Mouse (Mus musculus) adrenal gland, postnatal 25 days (tissue): ENCODE results near the gene Mia2. TPM values are rescaled to one million over a fixed set of nuclear protein-coding genes. Genes with fewer than 3 reads are reported as not detected.
A peak's percentile ranks its signal among the peaks of the same experiment; 100 is the strongest.
"Not testable (repeated sequence)": the region's sequence is repeated elsewhere in the genome, so short reads cannot be mapped to it uniquely, and the experiment has no call there.

ENCODE experiments used
- DNase-seq: peaks from one replicate; pipeline ENCODE4 v3.0.0; 2021; ENCODE audit warnings: mixed read lengths
- long read RNA-seq: library from polyadenylated mRNA; stranded (forward); transcript quantifications from one replicate; pipeline ENCODE4 v2.0.0, GENCODE M21; 2021
- total RNA-seq: library from RNA; stranded (reverse); gene quantifications from 2 replicates; pipeline ENCODE4 v1.2.3, GENCODE M21; 2021

The Mia2 gene
- total RNA-seq = 165 and 173 TPM in 2 replicates
- long read RNA-seq, full-length matches to known transcripts = 71 of 150 reads
- long read RNA-seq, partial matches to known transcripts = 18 of 150 reads
- long read RNA-seq, other reads (novel, unspliced or antisense) = 61 of 150 reads

DNA sequence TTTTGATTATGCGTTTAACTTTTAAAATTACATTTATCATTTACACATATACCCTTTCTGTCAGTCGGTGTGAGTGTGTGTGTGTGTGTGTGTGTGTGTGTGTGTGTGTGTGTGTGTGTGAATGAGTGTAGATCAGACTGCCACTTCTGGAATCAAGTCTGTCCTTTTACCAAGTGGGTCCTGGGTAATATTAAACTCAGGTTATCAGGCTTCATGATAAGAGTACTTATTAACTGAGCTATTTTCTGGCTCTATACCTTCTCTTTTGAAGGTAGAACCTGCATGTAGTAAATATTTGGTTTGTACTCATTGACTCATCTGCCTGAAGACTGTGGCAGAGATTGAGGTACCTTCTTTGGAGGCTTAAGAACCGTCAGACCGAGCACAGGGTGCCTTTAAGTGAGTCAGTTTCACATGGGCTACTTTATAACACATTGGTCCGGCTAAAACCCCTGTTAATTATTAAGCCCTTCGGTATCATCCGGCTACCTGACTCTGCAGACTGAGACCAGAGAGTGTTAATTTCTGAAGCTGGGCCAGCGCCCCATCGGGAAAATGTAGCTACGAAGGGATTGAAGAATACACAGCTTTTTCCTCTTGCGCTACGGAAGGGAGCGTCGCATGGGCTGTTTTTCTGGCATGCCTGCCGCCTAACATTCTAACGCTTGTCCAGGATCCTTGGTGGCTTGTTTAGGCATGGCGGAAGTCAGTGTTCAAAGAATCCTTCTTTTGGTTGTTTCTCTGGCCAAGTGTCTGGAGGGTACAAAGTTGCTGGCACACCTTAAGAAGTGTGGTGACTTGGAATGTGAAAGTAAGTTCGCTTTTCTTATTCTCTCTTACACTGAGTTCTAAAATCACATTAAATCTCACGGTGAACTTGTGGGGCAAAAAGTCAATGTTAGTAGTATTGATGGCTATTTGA lies at the start of gene Mia2:
TSS of gene Mia2 (plus strand) at position 696 of the 922 bp plus-strand sequence.
- no peak for DNase-seq

DNA sequence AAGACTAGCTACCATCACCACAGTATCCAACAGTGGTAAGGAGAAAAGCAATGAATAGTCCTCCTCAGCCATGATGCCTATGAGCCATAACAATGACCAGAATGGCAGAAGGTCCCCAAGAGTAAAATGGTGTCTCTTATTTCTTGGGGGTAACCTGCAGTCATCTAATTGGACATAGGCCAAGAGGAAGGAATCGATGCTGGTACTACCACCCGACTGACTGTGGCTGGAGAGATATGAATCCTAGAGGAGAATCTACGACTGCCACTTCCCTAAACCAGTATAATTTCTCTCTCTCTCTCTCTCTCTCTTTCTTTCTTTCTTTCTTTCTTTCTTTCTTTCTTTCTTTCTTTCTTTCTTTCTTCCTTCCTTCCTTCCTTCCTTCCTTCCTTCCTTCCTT lies 43.1 kb upstream of the Mia2 start:
- DNase-seq = no peak

- DNase-seq = no peak
Measured at GRCm38 (mm10) chr12:59053166-59053565, 42.4 kb upstream of the Mia2 start.

DNA sequence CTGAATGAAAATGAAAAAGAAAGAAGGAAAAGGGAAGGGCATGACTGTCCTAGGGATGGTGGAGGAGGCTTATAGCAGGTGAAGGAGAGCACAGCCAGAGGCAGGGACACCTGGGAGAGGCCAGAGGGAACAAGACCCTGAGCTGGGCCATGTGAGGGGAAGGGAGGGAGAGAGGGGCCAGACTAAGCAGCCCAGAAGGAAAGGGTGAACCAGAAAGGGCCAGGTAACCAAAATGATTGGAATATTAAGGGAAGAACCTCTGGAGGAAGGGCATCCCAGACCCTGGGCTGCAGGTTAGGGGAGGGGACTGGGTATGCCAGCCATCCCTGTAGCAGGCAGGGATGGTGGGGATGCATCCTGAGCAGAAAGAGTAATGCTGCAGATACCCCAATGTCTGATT lies 41.6 kb upstream of the Mia2 start:
- no peak for DNase-seq

DNA sequence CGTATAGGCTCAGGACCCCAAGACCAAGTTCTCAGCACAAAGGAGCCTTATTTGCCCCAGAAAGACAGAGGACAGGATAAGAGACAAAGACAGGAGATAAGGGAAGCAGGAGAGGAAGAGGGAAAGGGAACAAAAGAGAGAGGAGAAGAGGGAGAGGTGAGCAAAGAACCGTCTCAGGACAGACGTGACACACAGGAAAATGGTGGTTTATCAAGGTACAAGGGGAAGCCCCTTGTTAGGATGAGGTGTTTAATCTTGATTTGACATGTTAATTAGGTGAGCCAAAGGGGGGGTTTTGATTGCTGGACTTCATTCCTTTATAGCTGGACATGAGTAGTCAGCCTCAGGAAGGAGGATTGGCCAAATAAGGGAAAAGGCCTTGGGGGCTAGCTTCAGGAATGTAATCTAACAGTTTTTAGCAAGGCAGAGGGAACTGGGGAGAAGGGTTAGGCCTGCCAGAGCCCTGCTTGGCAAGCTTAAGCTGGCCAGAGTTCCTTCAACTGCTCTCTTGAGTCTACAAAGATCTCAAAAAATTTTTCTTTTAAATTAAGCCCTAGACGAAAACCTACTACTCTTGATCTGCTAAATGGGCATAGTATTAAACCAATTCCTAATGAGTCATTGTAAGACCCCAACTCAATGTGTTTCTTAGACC lies 40.3 kb upstream of the Mia2 start:
- no peak for DNase-seq

DNA sequence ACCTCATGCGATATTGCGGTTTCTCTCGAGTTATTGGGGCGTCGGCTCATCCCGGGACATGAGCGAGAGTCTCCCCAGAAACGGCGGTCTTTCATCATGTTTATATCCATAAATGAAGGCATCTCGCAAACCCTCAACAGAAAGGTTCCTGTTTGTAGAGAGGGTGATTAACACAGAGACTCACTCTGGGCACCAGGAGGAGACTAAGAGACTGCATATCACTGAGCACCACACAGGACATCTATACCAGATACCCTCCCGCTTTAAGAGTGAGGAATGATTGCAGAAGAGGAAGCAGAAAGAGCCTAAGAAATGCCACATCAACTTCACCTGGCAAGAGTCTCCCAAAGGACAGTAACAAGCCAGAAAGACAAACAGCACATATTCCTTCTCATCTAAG lies 39.4 kb upstream of the Mia2 start:
- no peak for DNase-seq

DNA sequence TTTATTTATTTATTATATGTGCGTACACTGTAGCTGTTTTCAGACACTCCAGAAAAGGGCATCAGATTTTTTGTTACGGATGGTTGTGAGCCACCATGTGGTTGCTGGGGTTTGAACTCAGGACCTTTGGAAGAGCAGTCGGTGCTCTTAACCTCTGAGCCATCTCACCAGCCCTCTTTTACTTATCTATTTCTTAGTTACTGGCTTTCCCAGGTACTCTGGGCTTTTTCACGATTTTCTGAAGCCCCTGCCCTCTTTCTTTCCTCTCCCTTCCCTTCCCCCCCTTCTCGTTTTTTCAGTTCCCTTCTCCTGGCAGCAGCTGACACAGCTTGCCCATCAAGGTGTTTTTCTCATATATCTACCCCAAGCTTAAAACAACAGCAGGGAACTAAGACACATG lies 37.4 kb upstream of the Mia2 start:
- DNase-seq = not testable (repeated sequence)

- no peak for DNase-seq
Measured at GRCm38 (mm10) chr12:59060322-59060721, 35.3 kb upstream of the Mia2 start.

- DNase-seq = peak; percentile 77
Measured at GRCm38 (mm10) chr12:59060993-59061595, 34.5 kb upstream of the Mia2 start, which contains the start of gene Trappc6b. TSS of gene Trappc6b (minus strand) at chr12:59061472.

- DNase-seq = no peak
Measured at GRCm38 (mm10) chr12:59064837-59065236, 30.8 kb upstream of the Mia2 start.

DNA sequence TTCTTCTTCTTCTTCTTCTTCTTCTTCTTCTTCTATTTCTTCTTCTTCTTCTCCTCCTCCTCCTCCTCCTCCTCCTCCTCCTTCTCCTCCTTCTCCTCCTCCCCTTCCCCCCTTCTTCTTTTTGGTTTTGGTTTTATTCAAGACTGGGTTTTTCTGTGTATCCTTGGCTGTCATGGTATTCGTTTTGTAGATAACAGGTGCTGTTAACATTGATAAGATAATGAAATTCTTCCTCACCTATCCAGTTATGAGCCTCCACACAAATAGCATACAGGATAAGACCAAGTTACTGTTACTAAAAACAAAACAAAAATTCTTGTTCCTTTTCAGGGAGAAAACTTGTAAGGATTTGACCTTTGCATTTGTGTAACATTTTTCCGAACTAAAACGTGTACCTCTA lies 29.8 kb upstream of the Mia2 start:
- DNase-seq = no peak

GRCm38 (mm10) chr12:59066448-59067077 lies 29.0 kb upstream of the Mia2 start, which contains the start of gene Pnn:
TSS of gene Pnn (plus strand) at chr12:59066884.
- DNase-seq = peak; percentile 97

- peak; percentile 35 for DNase-seq
Measured at GRCm38 (mm10) chr12:59067095-59067494, 28.5 kb upstream of the Mia2 start.

GRCm38 (mm10) chr12:59068791-59069190 lies 26.8 kb upstream of the Mia2 start:
- DNase-seq = no peak

DNA sequence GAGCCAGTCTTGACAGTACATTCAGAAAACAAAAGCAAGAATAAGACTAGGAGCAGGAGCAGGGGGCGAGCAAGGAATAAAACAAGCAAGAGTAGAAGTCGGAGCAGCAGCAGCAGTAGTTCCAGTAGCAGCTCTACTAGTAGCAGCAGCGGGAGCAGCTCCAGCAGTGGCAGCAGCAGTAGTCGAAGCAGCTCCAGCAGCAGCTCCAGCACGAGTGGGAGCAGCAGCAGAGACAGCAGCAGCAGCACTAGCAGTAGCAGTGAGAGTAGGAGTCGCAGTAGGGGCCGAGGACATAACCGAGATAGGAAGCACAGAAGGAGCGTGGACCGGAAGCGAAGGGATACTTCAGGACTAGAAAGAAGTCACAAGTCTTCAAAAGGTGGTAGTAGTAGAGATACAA lies 23.3 kb upstream of the Mia2 start:
- DNase-seq = no peak

DNA sequence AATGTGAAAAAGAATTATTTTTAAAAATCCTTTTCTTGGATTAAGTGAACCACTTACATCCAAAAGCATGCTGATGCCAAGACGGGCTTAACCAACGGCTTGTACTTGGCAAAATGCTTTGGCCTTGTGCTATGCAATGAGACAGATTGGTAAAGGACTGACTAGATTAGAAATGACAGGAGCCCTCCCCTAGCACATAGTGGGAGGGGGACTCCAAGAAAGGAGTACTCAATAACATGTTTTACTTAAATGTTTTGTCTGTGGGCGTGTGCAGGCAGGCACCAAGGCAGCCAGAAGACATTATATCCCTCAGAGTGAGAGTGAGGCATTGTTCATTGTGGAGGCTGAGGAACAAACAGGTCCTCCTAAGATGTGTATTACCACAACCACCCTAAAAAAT lies 21.5 kb upstream of the Mia2 start:
- no peak for DNase-seq

- no peak for DNase-seq
Measured at GRCm38 (mm10) chr12:59076996-59077395, 18.6 kb upstream of the Mia2 start.

DNA sequence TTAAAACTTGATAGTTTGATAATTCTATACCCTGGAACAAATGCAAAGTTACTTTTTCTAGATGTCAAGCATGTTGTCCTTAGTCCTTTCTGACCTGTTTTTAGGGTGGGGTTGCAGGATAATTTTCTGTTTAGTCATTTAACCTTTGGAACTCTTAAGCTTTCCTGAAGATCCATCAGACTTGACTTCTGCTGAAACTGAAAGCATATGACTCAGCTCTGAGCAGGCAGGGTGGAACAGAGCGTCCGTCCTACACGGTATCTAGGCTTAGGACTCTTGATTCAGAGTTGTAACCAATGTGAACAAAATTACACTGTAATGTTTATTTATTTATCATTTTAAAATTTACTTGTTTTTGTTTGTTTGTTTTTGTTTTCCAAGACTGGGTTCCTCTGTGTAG lies 17.7 kb upstream of the Mia2 start:
- no peak for DNase-seq

- DNase-seq = no peak
Measured at GRCm38 (mm10) chr12:59080461-59080860, 15.1 kb upstream of the Mia2 start.

DNA sequence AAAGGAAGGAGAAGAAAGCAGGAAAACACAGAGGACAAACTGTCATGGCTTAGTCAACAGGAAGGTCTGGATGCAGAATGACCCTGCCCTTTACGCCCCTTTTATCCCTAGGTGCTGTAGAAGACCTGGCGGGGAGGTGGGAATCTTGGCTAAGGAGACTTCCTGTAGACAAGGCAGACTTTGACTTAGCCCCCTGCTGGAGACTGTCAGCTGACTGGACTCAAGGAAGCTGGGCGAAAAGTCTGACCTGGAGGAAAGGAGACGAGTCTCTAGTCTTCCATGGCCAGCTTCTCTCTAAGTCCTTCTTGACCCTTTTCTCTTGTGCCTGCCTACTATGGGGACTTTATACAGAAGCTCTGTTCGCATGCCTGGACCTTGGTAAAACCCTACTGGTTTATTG lies 11.2 kb upstream of the Mia2 start:
- DNase-seq = no peak

GRCm38 (mm10) chr12:59086171-59086570 lies 9.4 kb upstream of the Mia2 start:
- DNase-seq = no peak

DNA sequence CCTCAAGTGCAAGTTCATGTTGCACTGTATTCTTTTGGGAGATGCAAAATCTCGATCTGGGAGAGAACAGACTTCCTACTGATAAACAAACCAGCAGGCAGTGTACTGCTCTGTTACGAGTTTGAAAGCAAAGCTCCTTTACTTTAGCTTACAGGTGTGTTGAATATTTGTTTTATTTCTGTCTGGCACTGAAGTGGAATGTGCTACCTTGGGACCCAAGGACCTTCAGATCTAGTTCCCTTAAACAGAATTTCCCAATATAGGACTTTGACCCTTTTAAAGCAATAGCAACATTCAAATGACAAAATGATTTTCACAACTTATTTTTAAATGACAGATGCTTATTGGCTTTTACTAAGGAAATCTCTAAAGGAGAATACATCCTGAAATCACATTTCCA lies 2.1 kb upstream of the Mia2 start:
- no peak for DNase-seq
